Mouse (Mus musculus): ENCODE data around the gene Fcgrt.
A peak's percentile ranks its signal among the peaks of the same experiment; 100 is the strongest.

Gene Fcgrt

GRCm38 (mm10) chr7:45058607-45059571 is 44.8 kb downstream of the Fcgrt start:
- no peak for DNase-seq (ENCODE audit: low read depth in 2 of 2, low spot score in 2 of 2)

GRCm38 (mm10) chr7:45056972-45057348 is 46.7 kb downstream of the Fcgrt start:
- no peak for DNase-seq (ENCODE audit: low read depth in 2 of 2, low spot score in 2 of 2)

DNA sequence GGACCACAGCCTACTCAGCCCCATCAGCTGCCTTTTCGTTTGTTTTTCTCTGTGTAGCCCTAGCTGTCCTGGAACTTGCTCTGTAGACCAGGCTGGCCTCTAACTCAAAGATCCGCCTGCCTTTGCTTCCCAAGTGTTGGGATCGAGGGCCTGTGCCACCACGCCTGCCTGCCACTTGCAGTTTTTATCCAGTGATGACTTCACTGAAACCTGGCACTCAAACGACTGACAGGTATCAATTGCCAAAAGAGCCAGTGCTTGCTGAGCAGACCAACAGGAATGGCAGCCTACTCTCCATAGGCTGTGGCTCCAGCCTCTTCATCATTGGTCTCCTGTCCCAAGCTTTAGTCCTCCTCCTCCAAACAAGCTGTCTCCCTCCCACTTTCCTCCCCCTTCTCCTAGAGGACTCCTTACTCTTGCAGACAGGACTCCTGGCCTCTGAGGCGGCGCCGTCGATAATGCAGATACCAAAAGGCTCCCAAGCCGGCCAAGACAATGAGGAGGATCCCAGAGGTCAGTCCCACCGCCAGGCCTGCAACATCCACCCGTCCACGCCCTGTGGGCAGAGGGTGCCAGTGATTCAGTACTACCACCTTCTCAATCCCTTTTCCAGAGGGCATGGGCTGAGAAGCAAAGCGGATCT is 47.2 kb downstream of the Fcgrt start:
- DNase-seq (ENCODE audit: low read depth in 2 of 2, low spot score in 2 of 2): no peak

GRCm38 (mm10) chr7:45053931-45054510 is 49.6 kb downstream of the Fcgrt start:
- DNase-seq (ENCODE audit: low read depth in 2 of 2, low spot score in 2 of 2): peak; percentile 86 to 90

GRCm38 (mm10) chr7:45053117-45053930 is 50.3 kb downstream of the Fcgrt start:
- DNase-seq (ENCODE audit: low read depth in 2 of 2, low spot score in 2 of 2): peak; percentile 48 to 60

- DNase-seq (ENCODE audit: low read depth in 2 of 2, low spot score in 2 of 2): no peak
These were observed 50.9 kb downstream of the Fcgrt start, which contains the start of gene Prr12 for GRCm38 (mm10) chr7:45052862-45053116. TSS of gene Prr12 (minus strand) at chr7:45052881.

- DNase-seq (ENCODE audit: low read depth in 2 of 2, low spot score in 2 of 2): peak; percentile 16 to 21
These were observed 51.3 kb downstream of the Fcgrt start for GRCm38 (mm10) chr7:45052181-45052861.

- DNase-seq (ENCODE audit: low read depth in 2 of 2, low spot score in 2 of 2): no peak
These were observed 52.1 kb downstream of the Fcgrt start for GRCm38 (mm10) chr7:45051601-45051974.

DNA sequence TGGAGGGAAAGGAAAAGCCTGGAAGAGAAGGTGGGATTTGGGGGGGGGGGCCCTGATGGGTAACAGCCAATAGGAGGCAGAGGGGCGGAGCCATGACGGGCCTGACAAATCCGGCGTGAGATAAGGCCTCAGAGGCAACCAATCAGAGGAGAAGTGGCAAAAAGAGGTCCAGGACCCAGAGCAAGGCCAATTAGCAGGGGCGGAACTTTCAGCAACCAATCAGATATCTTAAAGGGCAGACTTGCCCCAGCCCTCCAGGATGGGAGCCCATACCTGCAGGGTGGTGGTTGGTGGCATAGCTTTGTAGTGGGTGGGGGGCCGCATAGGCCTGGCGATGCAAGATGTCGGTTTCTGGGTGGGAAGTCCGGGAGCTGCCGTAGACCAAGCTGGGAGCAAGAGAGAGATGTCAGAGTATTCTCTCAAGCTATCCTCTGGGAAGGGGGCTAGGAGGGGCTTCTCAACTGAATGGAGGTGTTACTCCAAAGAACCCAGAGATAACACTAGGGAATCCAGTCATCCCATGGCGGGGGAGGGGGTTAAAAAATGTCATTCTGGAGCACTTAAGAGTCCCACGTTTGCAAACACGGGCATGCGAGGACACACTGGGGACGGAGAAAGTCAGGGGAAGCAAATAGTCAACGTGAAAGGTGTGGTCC is 52.6 kb downstream of the Fcgrt start:
- DNase-seq (ENCODE audit: low read depth in 2 of 2, low spot score in 2 of 2): no peak

- no peak for DNase-seq (ENCODE audit: low read depth in 2 of 2, low spot score in 2 of 2)
These were observed 54.6 kb downstream of the Fcgrt start for GRCm38 (mm10) chr7:45048923-45049657.

DNA sequence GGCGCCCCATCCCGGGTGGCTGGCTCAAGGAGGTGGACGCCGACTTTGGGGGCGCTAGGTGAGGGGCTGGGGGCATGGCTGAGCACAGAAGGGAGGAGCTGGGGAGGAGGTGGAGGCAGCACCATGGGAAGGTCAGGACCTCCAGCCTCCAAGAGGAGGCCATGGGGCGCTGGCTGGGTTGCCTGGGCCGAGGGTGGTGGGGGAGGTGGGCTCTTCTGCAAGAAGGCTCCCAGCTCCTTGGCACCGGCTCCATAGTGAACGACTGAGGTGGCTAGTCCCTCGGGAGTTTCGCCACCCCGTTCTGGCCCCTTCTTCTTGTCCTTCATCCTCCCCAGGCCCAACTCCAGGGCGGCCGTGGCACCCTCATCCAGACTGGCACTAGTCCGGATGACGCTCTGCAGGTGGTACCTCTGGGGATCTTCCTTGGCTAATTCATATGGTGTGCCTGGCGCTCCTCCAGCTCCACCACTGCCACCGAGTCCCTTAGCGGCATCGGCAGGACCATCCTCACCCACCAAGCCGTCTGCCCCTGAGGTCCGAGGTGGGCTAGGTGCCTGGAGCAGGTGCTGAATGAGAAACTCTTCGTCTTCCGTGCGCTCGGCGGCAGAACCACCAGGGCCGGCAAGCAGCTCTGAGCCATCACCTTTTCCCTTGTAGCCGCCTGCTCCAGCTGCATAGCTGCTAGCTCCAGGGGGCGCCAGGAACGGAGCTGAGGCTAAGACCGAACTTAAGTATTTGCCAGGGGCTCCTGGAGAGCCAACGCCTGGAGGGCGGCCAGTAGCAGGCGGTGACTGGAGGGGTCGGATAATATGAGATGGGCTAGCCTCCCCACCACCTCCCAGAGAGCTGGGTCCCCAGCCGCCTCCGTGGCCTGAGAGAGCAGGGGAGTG is 55.4 kb downstream of the Fcgrt start:
- DNase-seq (ENCODE audit: low read depth in 2 of 2, low spot score in 2 of 2): no peak

- DNase-seq (ENCODE audit: low read depth in 2 of 2, low spot score in 2 of 2): no peak
These were observed 56.2 kb downstream of the Fcgrt start for GRCm38 (mm10) chr7:45047491-45047890.

GRCm38 (mm10) chr7:45046853-45047350 is 56.7 kb downstream of the Fcgrt start:
- DNase-seq (ENCODE audit: low read depth in 2 of 2, low spot score in 2 of 2): no peak

DNA sequence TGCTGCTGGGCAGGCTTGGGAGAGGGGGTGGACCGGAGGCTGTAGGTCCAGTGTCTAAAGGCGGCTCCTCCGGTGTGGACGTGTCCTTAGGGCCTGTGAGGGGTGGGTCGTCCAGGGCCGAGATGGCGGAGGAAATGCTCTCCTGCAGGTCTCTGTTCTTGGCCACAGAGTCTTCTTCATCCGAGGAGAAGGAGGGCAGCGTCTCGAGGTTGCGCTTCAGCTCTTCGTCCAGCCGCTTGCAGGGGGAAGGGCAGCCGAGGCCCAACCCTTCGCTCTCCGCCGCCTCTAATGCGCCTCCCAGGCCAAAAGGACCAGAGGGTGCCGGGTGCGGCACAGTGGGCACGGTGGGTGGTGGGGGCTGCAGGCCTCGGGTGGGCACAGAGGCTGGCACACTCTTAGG is 57.9 kb downstream of the Fcgrt start:
- no peak for DNase-seq (ENCODE audit: low read depth in 2 of 2, low spot score in 2 of 2)

GRCm38 (mm10) chr7:45043307-45043706 is 60.3 kb downstream of the Fcgrt start:
- no peak for DNase-seq (ENCODE audit: low read depth in 2 of 2, low spot score in 2 of 2)
